Mouse (Mus musculus): ENCODE measurements around the gene Olfr56. TPM values are rescaled to one million over a fixed set of nuclear protein-coding genes. Genes with fewer than 3 reads are reported as not detected.

The Olfr56 gene
- polyA plus RNA-seq, 1 experiment from 2014 or later, result not detected

- no peaks in the 10 kb centered on the region for H3K9me3 ChIP-seq
- WGBS, result 68% methylated on average over 5 of the region's 5 CpGs
Measured at GRCm38 (mm10) chr11:49101500-49101899, 122.8 kb downstream of the Olfr56 start.

DNA sequence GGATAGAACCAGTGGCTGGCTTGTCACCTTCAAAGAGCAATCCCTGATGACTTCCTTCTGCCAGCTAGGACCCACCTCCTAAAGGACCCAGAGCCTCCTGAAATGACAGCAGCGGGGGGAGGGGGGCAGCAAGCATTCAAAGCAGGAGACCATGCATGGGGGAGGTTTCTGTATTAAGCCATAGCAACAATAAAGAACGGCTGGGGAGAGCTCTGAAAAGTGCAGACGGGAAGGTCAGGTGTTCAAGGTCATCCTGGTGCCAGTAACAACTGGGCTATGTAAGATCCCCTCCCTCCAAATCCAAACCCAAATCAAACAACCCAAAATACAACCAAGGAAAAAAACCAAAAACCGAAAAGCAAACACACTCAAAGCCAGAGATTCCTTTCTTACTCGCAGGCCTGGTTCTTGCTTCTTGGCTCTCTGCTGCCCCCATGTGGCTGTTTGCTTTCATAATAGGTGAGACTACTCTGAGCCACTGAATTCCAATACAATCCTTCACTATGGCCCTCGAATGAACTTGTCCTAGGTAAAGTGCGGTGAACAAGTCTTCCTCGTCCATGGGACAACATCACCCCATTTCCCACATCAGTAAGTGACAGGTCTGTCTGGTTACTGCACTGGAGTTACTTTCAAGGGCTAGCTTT lies 124.5 kb downstream of the Olfr56 start:
- no peak overlapping the region for H3K27ac ChIP-seq (replicated peaks)
- 15% methylated on average over 8 of the region's 8 CpGs for WGBS
- H3K4me3 ChIP-seq, result no peak overlapping the region
- no peak overlapping the region for H3K9ac ChIP-seq (replicated peaks)
- no peaks in the 10 kb centered on the region for H3K9me3 ChIP-seq
- no peak overlapping the region for H3K4me2 ChIP-seq (replicated peaks)
- H3K36me3 ChIP-seq, result no peaks in the 10 kb centered on the region
- peak; percentile 82 for ATAC-seq (replicated peaks)
- H3K27me3 ChIP-seq, result no peaks in the 10 kb centered on the region
- no peaks in the 10 kb centered on the region for H3K4me1 ChIP-seq

More at GRCm38 (mm10) chr11:49101500-49101899, 122.8 kb downstream of the Olfr56 start:
- Histone ChIP-seq H3K36me3 (no peaks in the 10 kb centered on the region), H3K4me1 (no peaks in the 10 kb centered on the region), H3K27ac (replicated peaks) (no peak overlapping the region), H3K27me3 (no peaks in the 10 kb centered on the region), H3K4me2 (replicated peaks) (no peak overlapping the region), H3K4me3 (no peak overlapping the region), H3K9ac (replicated peaks) (no peak overlapping the region)
- no peak for ATAC-seq (replicated peaks)

DNA sequence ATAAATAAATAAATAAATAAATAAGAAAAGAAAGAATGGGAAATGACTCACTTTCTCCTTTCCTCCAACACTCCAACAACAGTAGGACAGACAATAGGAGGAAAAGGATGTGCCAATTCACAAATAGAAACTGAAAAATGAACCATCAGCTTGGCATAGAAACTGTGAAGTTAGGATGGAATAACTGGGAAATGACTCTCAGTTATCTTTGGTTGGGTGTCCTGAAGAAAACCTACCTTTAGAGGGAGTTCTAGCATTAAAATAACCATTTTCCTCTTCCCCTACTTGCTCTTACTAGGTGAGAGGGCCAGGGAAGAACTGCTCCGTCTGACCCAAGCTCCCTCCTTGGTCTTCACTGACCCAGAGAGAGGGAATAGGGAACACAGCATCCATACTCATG lies 127.1 kb downstream of the Olfr56 start:
- Histone ChIP-seq H3K36me3 (no peaks in the 10 kb centered on the region), H3K27me3 (no peaks in the 10 kb centered on the region), H3K4me3 (no peak overlapping the region), H3K4me1 (no peaks in the 10 kb centered on the region), H3K4me2 (replicated peaks) (no peak overlapping the region), H3K27ac (replicated peaks) (no peak overlapping the region), H3K9me3 (no peaks in the 10 kb centered on the region), H3K9ac (replicated peaks) (no peak overlapping the region)
- no peak for ATAC-seq (replicated peaks)
- WGBS, result 73% methylated on average over 1 of the region's 1 CpGs

DNA sequence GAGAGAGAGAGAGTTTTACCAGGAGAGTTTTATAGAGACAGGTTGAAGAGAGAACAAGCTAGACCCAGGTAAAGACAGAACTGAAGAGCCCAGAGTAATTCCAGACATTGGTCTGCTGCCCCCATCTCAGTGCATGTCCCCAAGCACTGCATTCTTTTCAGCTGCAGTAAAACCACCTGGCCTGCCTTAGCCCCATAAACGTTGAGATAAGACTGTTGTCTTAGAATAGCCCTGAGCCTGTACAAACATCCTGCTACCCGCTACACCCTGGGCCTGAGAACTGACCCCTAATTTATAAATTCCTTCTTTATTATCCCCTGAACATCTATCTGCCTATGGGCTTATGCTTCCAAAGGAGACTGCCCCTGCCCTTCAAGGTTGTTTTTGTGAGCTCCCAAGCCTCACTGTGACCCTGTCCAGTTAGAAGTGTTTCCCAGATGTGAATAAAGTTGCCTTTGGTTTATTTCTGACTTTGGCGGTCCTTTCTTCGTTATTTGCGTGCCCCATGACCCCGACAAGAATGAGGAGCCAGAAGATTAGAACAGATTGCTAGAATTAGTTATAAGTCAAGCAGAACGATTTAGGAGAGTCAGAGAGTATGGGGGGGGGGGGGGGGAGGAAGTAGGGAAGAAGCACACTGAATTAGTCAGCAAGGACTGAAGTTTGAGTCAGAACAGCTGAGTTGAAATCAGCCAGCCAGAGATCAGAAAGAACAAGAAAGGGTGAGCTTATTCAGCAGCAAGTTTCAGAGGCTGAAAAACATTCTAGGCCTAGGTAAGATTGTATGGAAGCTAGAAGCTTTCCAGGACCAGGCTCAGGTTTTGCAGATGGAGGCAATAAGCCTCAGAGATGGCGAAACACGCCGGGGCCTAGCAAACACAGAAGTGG lies 129.2 kb downstream of the Olfr56 start:
- no peak for ATAC-seq (replicated peaks)
- H3K4me3 ChIP-seq, result no peak overlapping the region
- WGBS, result 65% methylated on average over 10 of the region's 10 CpGs

GRCm38 (mm10) chr11:49108833-49109232 lies 130.1 kb downstream of the Olfr56 start:
- H3K4me3 ChIP-seq, result no peak overlapping the region
- no peaks in the 10 kb centered on the region for H3K9me3 ChIP-seq
- no peak overlapping the region for H3K27ac ChIP-seq (replicated peaks)
- no peaks in the 10 kb centered on the region for H3K27me3 ChIP-seq
- no peaks in the 10 kb centered on the region for H3K4me1 ChIP-seq
- 39% methylated on average over 1 of the region's 1 CpGs for WGBS
- H3K36me3 ChIP-seq, result no peaks in the 10 kb centered on the region
- no peak overlapping the region for H3K9ac ChIP-seq (replicated peaks)
- no peak overlapping the region for H3K4me2 ChIP-seq (replicated peaks)
- ATAC-seq (replicated peaks), result no peak

More for the DNA sequence above, 129.2 kb downstream of the Olfr56 start:
- H3K4me2 ChIP-seq (replicated peaks), result no peak overlapping the region
- no peak overlapping the region for H3K9ac ChIP-seq (replicated peaks)
- no peaks in the 10 kb centered on the region for H3K9me3 ChIP-seq
- no peaks in the 10 kb centered on the region for H3K4me1 ChIP-seq
- no peaks in the 10 kb centered on the region for H3K27me3 ChIP-seq
- H3K27ac ChIP-seq (replicated peaks), result no peak overlapping the region
- no peaks in the 10 kb centered on the region for H3K36me3 ChIP-seq

DNA sequence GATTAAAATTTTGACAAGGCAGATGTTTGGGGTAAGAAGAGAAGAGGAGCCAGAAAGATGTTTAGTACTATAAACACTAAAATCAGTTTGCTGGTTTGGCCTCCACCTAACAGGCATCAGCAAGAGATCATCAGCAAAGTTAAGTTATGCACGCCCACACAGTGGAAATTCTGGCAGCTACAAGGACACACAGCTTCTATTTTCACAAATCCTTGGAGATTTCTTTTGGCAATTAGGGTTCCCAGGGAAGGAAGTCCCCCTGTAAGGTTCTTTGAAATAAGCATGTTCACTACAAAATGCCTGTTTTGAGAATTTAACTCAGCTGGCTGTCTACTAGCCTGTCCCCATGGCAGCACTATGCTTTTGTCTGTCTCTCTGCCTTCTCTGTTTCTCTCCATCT lies 132.3 kb downstream of the Olfr56 start:
- 80% methylated on average over 1 of the region's 1 CpGs for WGBS
- no peak for ATAC-seq (replicated peaks)
- H3K4me1 ChIP-seq, result no peaks in the 10 kb centered on the region
- no peak overlapping the region for H3K27ac ChIP-seq (replicated peaks)
- no peak overlapping the region for H3K9ac ChIP-seq (replicated peaks)
- no peaks in the 10 kb centered on the region for H3K27me3 ChIP-seq
- no peaks in the 10 kb centered on the region for H3K36me3 ChIP-seq
- no peak overlapping the region for H3K4me2 ChIP-seq (replicated peaks)
- H3K4me3 ChIP-seq, result no peak overlapping the region
- H3K9me3 ChIP-seq, result no peaks in the 10 kb centered on the region

GRCm38 (mm10) chr11:49112624-49113219 lies 134.0 kb downstream of the Olfr56 start:
- ATAC-seq (replicated peaks), result no peak
- Histone ChIP-seq H3K4me3 (no peak overlapping the region), H3K9ac (replicated peaks) (no peak overlapping the region), H3K4me1 (no peaks in the 10 kb centered on the region), H3K36me3 (no peaks in the 10 kb centered on the region), H3K27me3 (no peaks in the 10 kb centered on the region), H3K9me3 (no peaks in the 10 kb centered on the region), H3K27ac (replicated peaks) (no peak overlapping the region), H3K4me2 (replicated peaks) (no peak overlapping the region)
- 91% methylated on average over 6 of the region's 6 CpGs for WGBS

DNA sequence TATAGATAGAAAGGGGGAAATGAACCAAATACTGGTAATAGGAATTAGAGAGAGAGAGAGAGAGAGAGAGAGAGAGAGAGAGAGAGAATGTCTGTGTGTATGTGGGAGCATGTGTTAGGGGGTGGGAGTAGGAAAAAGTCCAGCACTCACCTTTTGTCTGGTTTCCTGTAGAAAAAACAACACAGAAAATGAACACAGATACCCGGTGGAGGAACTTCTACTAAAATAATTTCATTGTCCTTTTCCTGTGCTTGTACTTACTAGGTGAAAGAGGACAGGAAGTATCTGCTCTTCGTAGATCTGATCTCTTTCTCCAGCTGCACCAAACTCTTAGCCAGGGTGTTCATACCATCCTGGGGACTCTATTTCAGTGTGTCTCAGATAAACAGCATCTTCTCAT lies 135.5 kb downstream of the Olfr56 start:
- 88% methylated on average over 2 of the region's 2 CpGs for WGBS
- H3K4me2 ChIP-seq (replicated peaks), result no peak overlapping the region
- no peaks in the 10 kb centered on the region for H3K27me3 ChIP-seq
- H3K4me3 ChIP-seq, result no peak overlapping the region
- H3K36me3 ChIP-seq, result no peaks in the 10 kb centered on the region
- no peak overlapping the region for H3K27ac ChIP-seq (replicated peaks)
- no peak overlapping the region for H3K9ac ChIP-seq (replicated peaks)
- no peak for ATAC-seq (replicated peaks)
- H3K9me3 ChIP-seq, result no peaks in the 10 kb centered on the region
- no peaks in the 10 kb centered on the region for H3K4me1 ChIP-seq

- Histone ChIP-seq H3K9me3 (no peaks in the 10 kb centered on the region), H3K4me1 (no peaks in the 10 kb centered on the region), H3K4me2 (replicated peaks) (no peak within 1 kb of the TSS), H3K4me3 (no peak within 1 kb of the TSS), H3K27me3 (no peaks in the 10 kb centered on the region), H3K36me3 (no peaks in the 10 kb centered on the region), H3K9ac (replicated peaks) (no peak within 1 kb of the TSS), H3K27ac (replicated peaks) (no peak within 1 kb of the TSS)
- ATAC-seq (replicated peaks), result no peak
Measured at GRCm38 (mm10) chr11:49114774-49115173, 136.1 kb downstream of the Olfr56 start, which contains the start of gene Olfr1396. Gene Olfr1396, minus strand, starts transcription at chr11:49114874.

DNA sequence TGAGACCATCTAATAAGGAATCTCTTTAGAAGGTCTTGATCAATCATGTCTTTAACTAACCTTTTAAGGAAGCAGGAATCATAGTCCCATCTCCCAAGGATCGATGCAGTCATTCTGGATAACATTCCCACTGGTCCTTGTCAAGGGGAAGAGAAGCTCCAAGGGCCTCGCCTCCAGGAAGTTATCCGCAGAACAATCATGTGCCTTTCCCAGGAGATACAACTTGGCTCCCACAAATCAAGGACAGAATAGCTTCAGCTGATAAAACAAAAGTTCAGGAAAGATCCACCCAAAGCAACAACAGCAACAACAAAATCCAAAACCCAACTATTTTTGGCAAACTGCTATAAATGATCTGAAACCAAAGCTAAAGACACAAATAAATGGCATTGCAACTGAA lies 140.9 kb downstream of the Olfr56 start:
- Histone ChIP-seq H3K27me3 (no peaks in the 10 kb centered on the region), H3K27ac (replicated peaks) (no peak overlapping the region), H3K4me2 (replicated peaks) (no peak overlapping the region), H3K4me1 (no peaks in the 10 kb centered on the region), H3K9ac (replicated peaks) (no peak overlapping the region), H3K9me3 (no peaks in the 10 kb centered on the region), H3K36me3 (no peaks in the 10 kb centered on the region), H3K4me3 (no peak overlapping the region)
- no peak for ATAC-seq (replicated peaks)
- 83% methylated on average over 3 of the region's 3 CpGs for WGBS

- H3K9ac ChIP-seq (replicated peaks), result no peak overlapping the region
- WGBS, result 88% methylated on average over 2 of the region's 2 CpGs
- no peak overlapping the region for H3K27ac ChIP-seq (replicated peaks)
- ATAC-seq (replicated peaks), result no peak
- no peak overlapping the region for H3K4me2 ChIP-seq (replicated peaks)
- no peaks in the 10 kb centered on the region for H3K36me3 ChIP-seq
- H3K27me3 ChIP-seq, result no peaks in the 10 kb centered on the region
- H3K4me1 ChIP-seq, result no peaks in the 10 kb centered on the region
- no peaks in the 10 kb centered on the region for H3K9me3 ChIP-seq
- no peak overlapping the region for H3K4me3 ChIP-seq
Measured at GRCm38 (mm10) chr11:49124169-49124568, 145.5 kb downstream of the Olfr56 start.

- Histone ChIP-seq H3K36me3 (no peaks in the 10 kb centered on the region), H3K27ac (replicated peaks) (no peak within 1 kb of the TSS), H3K9ac (replicated peaks) (no peak within 1 kb of the TSS), H3K4me2 (replicated peaks) (no peak within 1 kb of the TSS), H3K4me3 (no peak within 1 kb of the TSS), H3K4me1 (no peaks in the 10 kb centered on the region), H3K9me3 (no peaks in the 10 kb centered on the region), H3K27me3 (no peaks in the 10 kb centered on the region)
- WGBS, result 92% methylated on average over 6 of the region's 6 CpGs
- no peak for ATAC-seq (replicated peaks)
Measured at GRCm38 (mm10) chr11:49141974-49142373, 163.3 kb downstream of the Olfr56 start, which contains the start of gene Olfr1395. Gene Olfr1395, plus strand, starts transcription at chr11:49142274.
